Mouse (Mus musculus): ENCODE results near the gene Elf1.
A peak's percentile ranks its signal among the peaks of the same experiment; 100 is the strongest.
"Not testable (repeated sequence)": the region's sequence is repeated elsewhere in the genome, so short reads cannot be mapped to it uniquely, and the experiment has no call there.

Gene Elf1

GRCm38 (mm10) chr14:79480624-79481338 is at the start of gene Elf1:
Gene Elf1, plus strand, starts transcription at chr14:79481194.
- peak; percentile 100 for DNase-seq

GRCm38 (mm10) chr14:79434068-79434467 is 46.9 kb upstream of the Elf1 start:
- DNase-seq = no peak

- peak; percentile 21 for DNase-seq
These were observed 40.3 kb upstream of the Elf1 start for GRCm38 (mm10) chr14:79440655-79441054.

- peak; percentile 78 for DNase-seq
These were observed 39.6 kb upstream of the Elf1 start for GRCm38 (mm10) chr14:79441441-79441840.

- DNase-seq = peak; percentile 45
These were observed 36.4 kb upstream of the Elf1 start for GRCm38 (mm10) chr14:79444601-79445000.

- peak; percentile 31 for DNase-seq
These were observed 35.9 kb upstream of the Elf1 start for GRCm38 (mm10) chr14:79445055-79445620.

- peak; percentile 97 for DNase-seq
These were observed 29.1 kb upstream of the Elf1 start, which contains the start of gene Kbtbd6 for GRCm38 (mm10) chr14:79451681-79452590. Gene Kbtbd6, plus strand, starts transcription at chr14:79451835.

- DNase-seq = not testable (repeated sequence)
These were observed 28.4 kb upstream of the Elf1 start for GRCm38 (mm10) chr14:79452591-79452934.

GRCm38 (mm10) chr14:79460401-79460800 is 20.6 kb upstream of the Elf1 start:
- DNase-seq = peak; percentile 71

GRCm38 (mm10) chr14:79460988-79461387 is 20.0 kb upstream of the Elf1 start:
- DNase-seq = peak; percentile 71

GRCm38 (mm10) chr14:79465623-79466022 is 15.4 kb upstream of the Elf1 start:
- DNase-seq = peak; percentile 11

- DNase-seq = peak; percentile 80
These were observed 13.4 kb upstream of the Elf1 start for GRCm38 (mm10) chr14:79467621-79468020.

- peak; percentile 81 for DNase-seq
These were observed 7.6 kb upstream of the Elf1 start for GRCm38 (mm10) chr14:79473384-79473783.

GRCm38 (mm10) chr14:79481339-79482151 is 551 bp downstream of the Elf1 start, which contains the start of gene Wbp4:
Gene Wbp4, minus strand, starts transcription at chr14:79481520.
- peak; percentile 99 for DNase-seq

GRCm38 (mm10) chr14:79482251-79482661 is 1.3 kb downstream of the Elf1 start:
- DNase-seq = peak; percentile 96

GRCm38 (mm10) chr14:79482747-79483355 is 1.9 kb downstream of the Elf1 start:
- DNase-seq = peak; percentile 91

- DNase-seq = peak; percentile 88
These were observed 2.7 kb downstream of the Elf1 start for GRCm38 (mm10) chr14:79483611-79484120.

GRCm38 (mm10) chr14:79486617-79486992 is 5.6 kb downstream of the Elf1 start:
- peak; percentile 93 for DNase-seq

- peak; percentile 95 for DNase-seq
These were observed 6.2 kb downstream of the Elf1 start for GRCm38 (mm10) chr14:79486993-79487731.

- DNase-seq = peak; percentile 98
These were observed 7.5 kb downstream of the Elf1 start for GRCm38 (mm10) chr14:79488531-79488930.

GRCm38 (mm10) chr14:79489150-79489549 is 8.2 kb downstream of the Elf1 start:
- peak; percentile 88 for DNase-seq
